Mouse (Mus musculus) intestine, embryonic 14.5 days (tissue): Measurements from ENCODE around the gene Scamp3. TPM values are rescaled to one million over a fixed set of nuclear protein-coding genes. Genes with fewer than 3 reads are reported as not detected.

Experiments
- ATAC-seq: fragments of 200-750 bp; cut with Nextera tagmentation; replicated peaks from 2 replicates; pipeline ENCODE4 v1.8.0; 2017; ENCODE audit warnings: low read depth, moderate number of reproducible peaks, moderate TSS enrichment, moderate library complexity; ENCODE audit not compliant: low FRiP score, low TSS enrichment
- DNase-seq: peaks from one replicate; pipeline ENCODE4 v3.0.0-alpha.2; 2018; ENCODE audit warnings: low spot score
- H3K27ac ChIP-seq: fragments of 300-500 bp; sonication (generic); 2 replicates; pipeline ENCODE4 v1.5.1; 2014; ENCODE audit warnings: low read depth, mild to moderate bottlenecking, control low read depth
- H3K27me3 ChIP-seq: fragments of 300-500 bp; sonication (generic); replicated peaks from 2 replicates; pipeline ENCODE4 v1.6.1; 2014; ENCODE audit warnings: low read length, control low read depth; ENCODE audit not compliant: control insufficient read depth, insufficient read depth
- H3K36me3 ChIP-seq: fragments of 300-500 bp; sonication (generic); 2 replicates; pipeline ENCODE4 v1.6.1; 2014; ENCODE audit warnings: low read length, control low read depth; ENCODE audit not compliant: control insufficient read depth, insufficient read depth
- H3K4me1 ChIP-seq: fragments of 300-500 bp; sonication (generic); replicated peaks from 2 replicates; pipeline ENCODE4 v1.6.1; 2014; ENCODE audit warnings: low read length, control low read depth, mixed read lengths; ENCODE audit not compliant: control insufficient read depth, insufficient read depth
- H3K4me2 ChIP-seq: fragments of 300-500 bp; sonication (generic); 2 replicates; pipeline ENCODE4 v1.6.1; 2014; ENCODE audit warnings: low read length
- H3K4me3 ChIP-seq: fragments of 300-500 bp; sonication (generic); 2 replicates; pipeline ENCODE4 v1.5.1; 2014; ENCODE audit warnings: low read depth, low read length, control low read depth, mixed read lengths
- H3K9ac ChIP-seq: fragments of 300-500 bp; sonication (generic); 2 replicates; pipeline ENCODE4 v1.6.1; 2014; ENCODE audit warnings: mild to moderate bottlenecking, low read length
- H3K9me3 ChIP-seq: fragments of 300-500 bp; sonication (generic); 2 replicates; pipeline ENCODE4 v1.6.1; 2016; ENCODE audit warnings: low read length, control low read depth; ENCODE audit not compliant: control insufficient read depth
- WGBS: fragments of 180-500 bp; shearing (Covaris S2); extraction: QIAGEN DNeasy Blood & Tissue Kit; methylation state at CpG from one replicate; pipeline ENCODE4 v1.1.7; 2014; 5-methylcytosine and 5-hydroxymethylcytosine counted together
- polyA plus RNA-seq: library from polyadenylated mRNA; unstranded; fragments of >200 nt; fragmentation: Nextera tagmentation; extraction: Ambion mirVana; gene quantifications from 2 replicates; pipeline ENCODE4 v1.2.1, GENCODE M21; 2014

Gene Scamp3
- polyA plus RNA-seq, 1 experiment from 2014 or later = 98.1 TPM

GRCm38 (mm10) chr3:89219546-89219945 is 42.3 kb downstream of the Scamp3 start:
- Histone ChIP-seq H3K9ac (no peak overlapping the region), H3K27ac (no peak overlapping the region; the same call in 1 of the 2 replicates), H3K4me3 (no peak overlapping the region), H3K9me3 (no peaks in the 10 kb centered on the region), H3K36me3 (no peaks in the 10 kb centered on the region), H3K4me2 (no peak overlapping the region), H3K4me1 (peaks cover 12% of the 10 kb centered on the region; the same call in 1 of the 2 replicates), H3K27me3 (no peaks in the 10 kb centered on the region)
- DNase-seq (no peak), ATAC-seq (no peak)
- 32% methylated on average over 8 of the region's 8 CpGs for WGBS

- H3K9ac ChIP-seq = no peak overlapping the region
- ATAC-seq (no peak), DNase-seq (no peak)
- 0 out of 2 replicates have a peak, but pooled peaks cover 5% of the 10 kb centered on the region for H3K4me1 ChIP-seq
- no peaks in the 10 kb centered on the region for H3K36me3 ChIP-seq
- no peak overlapping the region for H3K4me2 ChIP-seq
- no peaks in the 10 kb centered on the region for H3K9me3 ChIP-seq
- WGBS = 75% methylated on average over 5 of the region's 5 CpGs
- no peak overlapping the region for H3K4me3 ChIP-seq
- no peaks in the 10 kb centered on the region for H3K27me3 ChIP-seq
- H3K27ac ChIP-seq = no peak overlapping the region
These were observed 43.9 kb downstream of the Scamp3 start for GRCm38 (mm10) chr3:89221167-89221566.

DNA sequence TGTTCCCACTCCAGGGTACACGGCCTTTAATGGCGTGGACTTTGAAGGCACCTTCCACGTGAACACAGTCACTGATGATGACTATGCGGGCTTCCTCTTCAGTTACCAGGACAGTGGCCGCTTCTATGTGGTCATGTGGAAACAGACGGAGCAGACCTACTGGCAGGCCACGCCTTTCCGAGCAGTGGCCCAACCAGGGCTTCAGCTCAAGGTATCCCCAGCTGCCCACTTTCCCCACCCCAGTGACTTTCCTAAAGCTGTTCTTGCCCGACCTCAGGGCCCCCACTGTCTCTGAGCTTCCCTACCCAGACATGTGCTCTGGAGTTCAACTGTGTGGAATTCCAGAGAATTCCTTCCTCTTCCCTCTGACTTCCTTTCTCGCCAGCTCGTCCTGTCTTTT is 47.5 kb downstream of the Scamp3 start:
- H3K4me3 ChIP-seq = no peak overlapping the region
- ATAC-seq = no peak
- H3K4me1 ChIP-seq = peaks cover 25% of the 10 kb centered on the region
- H3K9me3 ChIP-seq = no peaks in the 10 kb centered on the region
- H3K27ac ChIP-seq = no peak overlapping the region
- DNase-seq = no peak
- H3K4me2 ChIP-seq = no peak overlapping the region
- 73% methylated on average over 11 of the region's 11 CpGs for WGBS
- H3K9ac ChIP-seq = no peak overlapping the region
- no peaks in the 10 kb centered on the region for H3K36me3 ChIP-seq
- H3K27me3 ChIP-seq = 0 out of 2 replicates have a peak, but pooled peaks cover 4% of the 10 kb centered on the region

GRCm38 (mm10) chr3:89225321-89225815 is 48.1 kb downstream of the Scamp3 start:
- H3K27ac ChIP-seq = no peak overlapping the region
- H3K4me3 ChIP-seq = no peak overlapping the region
- no peaks in the 10 kb centered on the region for H3K36me3 ChIP-seq
- peaks cover 25% of the 10 kb centered on the region for H3K4me1 ChIP-seq
- 0 out of 2 replicates have a peak, but pooled peaks cover 4% of the 10 kb centered on the region for H3K27me3 ChIP-seq
- WGBS = 64% methylated on average over 12 of the region's 12 CpGs
- DNase-seq = no peak
- no peak for ATAC-seq
- H3K4me2 ChIP-seq = no peak overlapping the region
- no peak overlapping the region for H3K9ac ChIP-seq
- H3K9me3 ChIP-seq = no peaks in the 10 kb centered on the region

DNA sequence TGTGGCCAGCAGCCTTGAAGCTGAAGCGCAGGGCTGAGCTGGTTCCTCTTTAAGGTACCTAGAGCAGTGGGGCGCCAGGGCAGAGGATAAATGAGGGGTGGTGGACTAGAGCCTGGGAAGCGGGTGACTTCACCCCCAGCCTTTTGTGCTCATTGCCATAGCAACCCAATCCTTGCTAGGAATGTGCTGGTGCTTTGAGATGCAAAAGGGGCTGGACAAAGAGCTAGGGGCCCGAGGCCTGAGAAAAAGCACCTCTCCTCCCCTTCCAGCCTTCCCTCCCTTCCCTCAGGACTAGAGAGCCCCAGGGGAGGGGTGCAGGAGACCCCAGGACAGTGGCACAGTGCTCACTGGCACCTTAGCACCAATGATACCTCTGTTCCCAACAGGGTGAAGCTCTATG is 48.6 kb downstream of the Scamp3 start:
- Histone ChIP-seq H3K27ac (no peak overlapping the region), H3K9ac (0 out of 2 replicates have a peak overlapping the region, but pooled peaks have one; percentile 42), H3K4me3 (no peak overlapping the region)

DNA sequence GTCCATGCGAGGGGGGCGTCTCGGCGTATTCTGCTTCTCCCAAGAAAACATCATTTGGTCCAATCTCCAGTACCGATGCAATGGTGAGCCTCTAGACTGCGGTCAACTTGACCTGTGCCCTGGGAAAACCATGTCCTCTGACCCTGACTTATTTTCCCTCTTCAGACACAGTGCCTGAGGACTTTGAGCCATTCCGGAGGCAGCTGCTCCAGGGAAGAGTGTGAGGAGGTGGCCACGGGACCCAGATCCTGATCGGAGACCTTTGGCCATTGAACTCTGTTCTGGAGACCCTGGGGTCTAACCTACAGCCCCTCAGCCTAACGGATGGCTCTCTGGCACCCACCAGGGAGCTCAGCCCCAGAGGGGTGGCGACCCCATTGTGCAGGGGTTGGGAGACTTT is 49.1 kb downstream of the Scamp3 start:
- H3K4me2 ChIP-seq = peak overlapping the region; percentile 52
- peaks cover 25% of the 10 kb centered on the region for H3K4me1 ChIP-seq
- ATAC-seq = no peak
- WGBS = 35% methylated on average over 11 of the region's 11 CpGs
- H3K27ac ChIP-seq = no peak overlapping the region
- 0 out of 2 replicates have a peak, but pooled peaks cover 4% of the 10 kb centered on the region for H3K27me3 ChIP-seq
- H3K4me3 ChIP-seq = no peak overlapping the region
- no peak for DNase-seq
- peak overlapping the region; percentile 42; the same call in 1 of the 2 replicates for H3K9ac ChIP-seq
- no peaks in the 10 kb centered on the region for H3K36me3 ChIP-seq
- H3K9me3 ChIP-seq = no peaks in the 10 kb centered on the region

More for the DNA sequence above, 48.6 kb downstream of the Scamp3 start:
- Histone ChIP-seq H3K4me2 (peak overlapping the region; percentile 52; the same call in 1 of the 2 replicates), H3K27me3 (0 out of 2 replicates have a peak, but pooled peaks cover 4% of the 10 kb centered on the region), H3K4me1 (peaks cover 25% of the 10 kb centered on the region), H3K9me3 (no peaks in the 10 kb centered on the region), H3K36me3 (no peaks in the 10 kb centered on the region)
- no peak for ATAC-seq
- WGBS = 51% methylated on average over 4 of the region's 4 CpGs
- no peak for DNase-seq

- peak within 1 kb of the TSS; percentile 28 for H3K4me3 ChIP-seq
- ATAC-seq = 0 out of 2 replicates have a peak, but pooled peaks have one; percentile 1
- peak within 1 kb of the TSS; percentile 52 for H3K4me2 ChIP-seq
- peaks cover 25% of the 10 kb centered on the region for H3K4me1 ChIP-seq
- 3% methylated on average over 19 of the region's 21 CpGs for WGBS
- peak within 1 kb of the TSS; percentile 59 for H3K27ac ChIP-seq
- peak within 1 kb of the TSS; percentile 42 for H3K9ac ChIP-seq
- DNase-seq = no peak
- H3K9me3 ChIP-seq = no peaks in the 10 kb centered on the region
- no peaks in the 10 kb centered on the region for H3K36me3 ChIP-seq
- H3K27me3 ChIP-seq = 0 out of 2 replicates have a peak, but pooled peaks cover 4% of the 10 kb centered on the region
These were observed 49.6 kb downstream of the Scamp3 start, which contains the start of gene Mtx1 for GRCm38 (mm10) chr3:89226900-89227299. Mtx1 (minus strand) TSS chr3:89227088.

DNA sequence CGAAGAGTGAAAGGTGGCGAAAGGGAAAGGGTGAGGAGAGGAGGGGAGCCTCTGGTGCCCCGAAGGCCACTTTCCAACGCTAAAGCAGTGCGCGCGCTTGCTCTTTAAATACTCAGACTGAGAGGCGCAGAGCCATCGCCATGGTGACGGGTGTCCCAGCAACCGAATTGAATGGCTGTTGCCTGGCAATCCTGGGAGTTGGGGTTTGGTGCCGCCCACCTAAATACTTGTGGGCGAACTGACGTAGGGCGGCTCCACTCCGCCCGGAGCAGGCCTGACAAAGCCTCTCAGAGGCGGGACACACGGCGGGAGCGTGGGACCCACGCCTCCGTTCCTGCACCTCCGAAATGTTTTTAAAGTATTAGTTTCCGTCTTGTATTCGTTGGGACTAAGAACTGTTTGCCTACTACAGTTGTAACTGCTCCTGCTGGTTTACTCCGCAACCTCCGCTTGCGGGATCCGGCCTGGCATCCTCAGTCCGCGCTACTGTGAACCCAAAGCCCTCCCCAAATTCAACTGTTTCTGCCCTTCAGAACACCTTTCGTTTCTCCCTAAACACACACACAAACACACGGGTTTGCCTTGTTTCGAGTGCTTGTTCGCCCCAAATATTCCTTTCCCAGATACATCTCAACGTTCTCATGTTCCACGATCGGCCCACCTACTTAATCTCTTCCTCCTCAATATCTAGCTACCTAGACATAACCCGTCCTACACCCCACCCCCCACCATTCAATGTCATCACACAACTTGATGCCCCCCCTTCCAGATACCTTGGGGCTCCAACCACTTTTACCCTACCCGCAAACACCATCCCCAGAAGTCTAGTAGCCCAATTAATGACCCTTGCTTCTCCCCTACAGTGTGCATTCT is 50.3 kb downstream of the Scamp3 start:
- peak overlapping the region; percentile 52 for H3K4me2 ChIP-seq
- WGBS = 4% methylated on average over 41 of the region's 41 CpGs
- peak overlapping the region; percentile 59 for H3K27ac ChIP-seq
- H3K9ac ChIP-seq = peak overlapping the region; percentile 42
- 0 out of 2 replicates have a peak, but pooled peaks cover 4% of the 10 kb centered on the region for H3K27me3 ChIP-seq
- H3K9me3 ChIP-seq = no peaks in the 10 kb centered on the region
- H3K4me1 ChIP-seq = peaks cover 25% of the 10 kb centered on the region
- peak; percentile 88 for DNase-seq
- peak; percentile 66 for ATAC-seq
- H3K36me3 ChIP-seq = no peaks in the 10 kb centered on the region
- H3K4me3 ChIP-seq = peak overlapping the region; percentile 28
